8 mouse cellular contexts compared by ENCODE assay signal in genomic region chr17:12790353-12791078, GRCm38 (mm10). TPM values are rescaled to one million over a fixed set of nuclear protein-coding genes. Genes with fewer than 3 reads are reported as not detected.
A peak's percentile ranks its signal among the peaks of the same experiment; 100 is the strongest.
DNase-seq lines count a peak whose midpoint lies in the region; ATAC-seq lines count a peak whose summit lies in the region.

No protein-coding gene starts in this region.

- WGBS in lung, embryonic 15.5 days = 13% methylated on average over 10 of the region's 10 CpGs
- 8% methylated on average over 10 of the region's 10 CpGs for WGBS in heart, embryonic 13.5 days
- 6% methylated on average over 10 of the region's 10 CpGs for WGBS in limb, embryonic 11.5 days

- peaks cover 60% of the 10 kb centered on the region for H3K4me1 ChIP-seq in lung, embryonic 15.5 days
- H3K4me1 ChIP-seq in heart, embryonic 13.5 days = peaks cover 78% of the 10 kb centered on the region
- H3K4me1 ChIP-seq in limb, embryonic 11.5 days (ENCODE audit: control insufficient read depth, insufficient read depth, low read length) = peaks cover 30% of the 10 kb centered on the region

- no peaks in the 10 kb centered on the region for H3K27me3 ChIP-seq in lung, embryonic 15.5 days
- H3K27me3 ChIP-seq in heart, embryonic 13.5 days (replicated peaks) = no peaks in the 10 kb centered on the region
- H3K27me3 ChIP-seq in limb, embryonic 11.5 days (ENCODE audit: control insufficient read depth, insufficient read depth, low read length) = no peaks in the 10 kb centered on the region

- ATAC-seq in lung, embryonic 15.5 days (ENCODE audit: borderline replicate concordance, extremely low read depth, low FRiP score, low TSS enrichment) = peak; percentile 91
- ATAC-seq in heart, embryonic 13.5 days (ENCODE audit: extremely low read depth, insufficient number of reproducible peaks, low FRiP score, low TSS enrichment) = peak; percentile 88
- peak; percentile 68 for ATAC-seq in limb, embryonic 11.5 days (ENCODE audit: insufficient number of reproducible peaks, low FRiP score, low TSS enrichment, low read depth)

- H3K9ac ChIP-seq in lung, embryonic 15.5 days = no peak overlapping the region
- peak overlapping the region; percentile 74 for H3K9ac ChIP-seq in heart, embryonic 13.5 days
- peak overlapping the region; percentile 7; the same call in 1 of the 2 replicates for H3K9ac ChIP-seq in limb, embryonic 11.5 days (ENCODE audit: low read length)

- H3K36me3 ChIP-seq in lung, embryonic 15.5 days = peaks cover 13% of the 10 kb centered on the region; the same call in 1 of the 2 replicates
- peaks cover 50% of the 10 kb centered on the region for H3K36me3 ChIP-seq in heart, embryonic 13.5 days
- H3K36me3 ChIP-seq in limb, embryonic 11.5 days (ENCODE audit: control insufficient read depth, insufficient read depth, low read length) = peaks cover 3% of the 10 kb centered on the region; the same call in 1 of the 2 replicates

- DNase-seq in lung, adult 18-20 months = no peak
- peak; percentile 75 for DNase-seq in limb, embryonic 11.5 days (ENCODE audit: low spot score)
- DNase-seq in neural tube, embryonic 10.5 days (ENCODE audit: extremely low spot score, low spot score) = peak; percentile 56
- DNase-seq in urinary bladder, postnatal 4 days (ENCODE audit: low spot score in 2 of 2) = no peak
- DNase-seq in cerebellum, postnatal 36 days = no peak
- no peak for DNase-seq in left cerebral cortex, adult 8-10 months (ENCODE audit: low spot score in 2 of 2)

- H3K4me3 ChIP-seq in lung, embryonic 15.5 days = no peak overlapping the region
- H3K4me3 ChIP-seq in heart, embryonic 13.5 days = no peak overlapping the region
- H3K4me3 ChIP-seq in limb, embryonic 11.5 days (ENCODE audit: low read depth, low read length) = no peak overlapping the region

- no peaks in the 10 kb centered on the region for H3K9me3 ChIP-seq in lung, embryonic 15.5 days
- peaks cover 8% of the 10 kb centered on the region; the same call in 1 of the 2 replicates for H3K9me3 ChIP-seq in heart, embryonic 13.5 days
- H3K9me3 ChIP-seq in limb, embryonic 11.5 days (ENCODE audit: control insufficient read depth, low read length) = no peaks in the 10 kb centered on the region

- peak overlapping the region; percentile 97 for H3K27ac ChIP-seq in lung, embryonic 15.5 days
- H3K27ac ChIP-seq in heart, embryonic 13.5 days (replicated peaks) = peak overlapping the region; percentile 99
- H3K27ac ChIP-seq in limb, embryonic 11.5 days (replicated peaks; ENCODE audit: low read depth, low read length) = peak overlapping the region; percentile 69

- peak overlapping the region; percentile 5; the same call in 1 of the 2 replicates for H3K4me2 ChIP-seq in lung, embryonic 15.5 days
- H3K4me2 ChIP-seq in heart, embryonic 13.5 days = peak overlapping the region; percentile 51
- 0 out of 2 replicates have a peak overlapping the region, but pooled peaks have one; percentile 10 for H3K4me2 ChIP-seq in limb, embryonic 11.5 days (ENCODE audit: low read depth, severe bottlenecking)

RNA-seq across cellular contexts. Expression of gene Igf2r, which starts 21.1 kb away (rescaled TPM):
- polyA plus RNA-seq in lung, embryonic 15.5 days (2015; fragmentation: Nextera tagmentation; extraction: Ambion mirVana) = 58.4 and 62.5 TPM in 2 replicates
- polyA plus RNA-seq in heart, embryonic 13.5 days (2015; fragmentation: Nextera tagmentation; extraction: Ambion mirVana) = 142 and 143 TPM in 2 replicates
- polyA plus RNA-seq in limb, embryonic 11.5 days (2014; fragmentation: Nextera tagmentation; extraction: Ambion mirVana) = 28.0 and 31.5 TPM in 2 replicates
- 10 to 100 TPM; 26.6 to 27.7 (median 27.2) TPM for total RNA-seq in left cerebral cortex, adult 8-10 months (2022)

Comparison
In these comparisons a context has a peak if more than half of its experiments do, and no peak if none do; other contexts are left out.
1. DNase-seq: peak in limb, embryonic 11.5 days (single experiment) and neural tube, embryonic 10.5 days (single experiment); none in lung, adult 18-20 months (0 of 2), urinary bladder, postnatal 4 days (0 of 2), cerebellum, postnatal 36 days (0 of 2) and left cerebral cortex, adult 8-10 months (0 of 2).
2. Peak in every context shown above with its lines, with median percentiles within 50 percentile points of each other: ATAC-seq, H3K27ac ChIP-seq and H3K4me2 ChIP-seq.